Mouse (Mus musculus): ENCODE measurements at regions not wholly inside any gene's neighbourhood (a gene's known extent, or its start where the extent isn't known, plus 50 kb on each side); places are given as distances from the start of the nearest gene placed in this dataset.

DNA sequence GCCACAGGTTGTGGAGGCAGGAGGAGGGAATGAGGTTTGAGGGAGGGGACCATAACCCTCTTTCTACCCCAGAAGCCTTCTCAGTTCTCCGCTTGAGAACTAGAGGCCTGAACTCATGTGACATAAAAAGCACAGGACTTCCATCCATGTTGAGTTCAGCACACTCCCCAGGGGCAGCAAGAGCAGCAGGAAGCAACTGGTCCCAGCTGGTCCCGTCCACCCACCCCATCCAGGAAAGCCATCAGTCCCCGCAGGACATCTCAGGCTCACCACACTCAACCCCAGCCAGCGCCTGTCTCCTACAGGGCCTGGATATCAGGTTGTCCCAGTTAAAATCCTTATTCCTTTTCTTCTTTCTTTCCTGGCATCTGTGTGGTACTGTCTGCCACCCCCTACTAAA lies 126.1 kb downstream of the Psmg1 start:
- no peaks in the 10 kb centered on the region for H3K27me3 ChIP-seq (ENCODE audit: control insufficient read depth, insufficient read depth, low read length, poor library complexity, severe bottlenecking)
- DNase-seq (ENCODE audit: low read depth, low spot score): no peak
- H3K36me3 ChIP-seq (ENCODE audit: control insufficient read depth, insufficient read depth, low read length, poor library complexity, severe bottlenecking): no peaks in the 10 kb centered on the region

DNA sequence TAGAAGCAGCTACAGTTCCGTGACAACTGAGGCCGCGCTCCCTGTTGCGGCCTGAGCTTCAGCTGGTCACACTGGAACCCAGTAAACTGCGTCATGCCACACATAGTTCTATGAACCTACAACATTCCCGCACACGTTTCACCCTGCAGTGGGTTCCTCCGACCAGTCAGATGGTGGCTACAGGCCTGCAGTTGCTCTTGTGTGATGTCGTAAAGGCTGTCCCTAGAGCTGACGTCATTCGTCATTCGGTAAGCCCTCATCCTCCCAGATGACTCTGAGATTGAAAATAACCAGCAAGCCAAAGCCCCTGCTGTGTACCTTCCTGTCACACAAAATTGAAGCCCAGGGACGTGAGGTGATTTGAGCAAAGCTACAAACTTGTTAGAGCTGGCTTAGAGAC lies 126.7 kb downstream of the Psmg1 start:
- Histone ChIP-seq H3K36me3 (ENCODE audit: control insufficient read depth, insufficient read depth, low read length, poor library complexity, severe bottlenecking) (no peaks in the 10 kb centered on the region), H3K27me3 (ENCODE audit: control insufficient read depth, insufficient read depth, low read length, poor library complexity, severe bottlenecking) (no peaks in the 10 kb centered on the region)
- DNase-seq (ENCODE audit: low read depth, low spot score): no peak

DNA sequence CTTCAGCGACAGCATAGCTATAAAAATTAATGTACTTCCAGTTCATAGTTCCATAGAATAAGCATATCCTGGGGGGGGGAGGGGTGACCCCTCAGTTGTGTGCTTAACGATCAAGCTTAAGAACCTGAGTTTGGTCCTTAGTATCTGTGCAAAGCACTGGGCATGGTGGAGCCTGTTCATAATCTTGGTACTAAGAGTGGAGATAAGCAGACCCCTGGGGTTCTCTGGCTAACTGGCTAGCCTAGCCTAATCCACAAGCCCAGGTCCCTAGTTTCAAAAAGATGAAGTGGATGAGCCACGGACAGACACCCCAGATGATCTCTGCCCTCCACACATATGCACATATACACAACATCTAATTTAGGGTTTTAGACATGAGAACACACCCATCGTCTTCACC lies 127.2 kb downstream of the Psmg1 start:
- Histone ChIP-seq H3K27me3 (ENCODE audit: control insufficient read depth, insufficient read depth, low read length, poor library complexity, severe bottlenecking) (no peaks in the 10 kb centered on the region), H3K36me3 (ENCODE audit: control insufficient read depth, insufficient read depth, low read length, poor library complexity, severe bottlenecking) (no peaks in the 10 kb centered on the region)
- DNase-seq (ENCODE audit: low read depth, low spot score): no peak

DNA sequence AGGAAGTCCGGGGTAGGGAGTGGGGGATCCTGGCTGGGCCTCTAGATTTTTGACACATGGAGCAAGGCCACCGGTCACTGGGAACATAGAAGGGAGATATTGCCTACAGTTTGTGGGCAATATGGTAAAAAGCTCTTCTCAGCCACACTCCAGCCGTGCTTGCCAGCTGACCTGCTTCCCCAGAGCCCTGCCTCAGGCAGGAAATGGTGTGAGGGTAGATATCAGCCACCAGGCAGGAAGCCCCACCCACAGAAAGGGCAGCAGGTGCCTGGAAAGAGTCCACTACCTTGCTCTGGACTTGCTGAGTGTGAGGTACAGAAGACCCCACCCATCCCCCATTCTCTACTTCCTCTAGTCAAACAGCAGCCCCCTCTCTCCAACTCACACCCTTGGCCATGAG lies 128.1 kb downstream of the Psmg1 start:
- Histone ChIP-seq H3K36me3 (ENCODE audit: control insufficient read depth, insufficient read depth, low read length, poor library complexity, severe bottlenecking) (no peaks in the 10 kb centered on the region), H3K27me3 (ENCODE audit: control insufficient read depth, insufficient read depth, low read length, poor library complexity, severe bottlenecking) (no peaks in the 10 kb centered on the region)
- DNase-seq (ENCODE audit: low read depth, low spot score): no peak

DNA sequence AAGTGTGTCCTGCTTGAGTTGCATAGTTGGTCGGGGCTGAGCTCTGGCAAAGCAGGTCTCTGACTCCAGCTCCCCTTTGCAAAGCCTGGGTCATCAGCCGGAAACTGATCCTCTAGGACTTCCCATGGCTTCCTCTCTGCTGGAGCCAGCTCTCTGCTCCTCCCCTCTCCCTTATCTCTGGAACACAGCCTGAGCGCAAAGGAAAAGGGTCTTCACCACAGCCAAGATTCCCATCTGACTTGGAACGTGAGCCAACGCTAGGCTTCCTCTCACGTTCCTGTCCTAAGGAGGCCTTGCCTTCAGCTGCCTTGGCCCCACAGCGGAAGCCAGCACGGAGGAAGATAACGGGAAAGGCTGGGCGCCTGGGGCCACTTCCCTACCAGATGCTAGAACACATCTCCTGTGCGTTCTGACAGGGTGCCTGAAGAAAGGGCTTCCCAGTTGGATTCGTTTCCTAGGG lies 129.5 kb downstream of the Psmg1 start:
- H3K36me3 ChIP-seq (ENCODE audit: control insufficient read depth, insufficient read depth, low read length, poor library complexity, severe bottlenecking): no peaks in the 10 kb centered on the region
- no peak for DNase-seq (ENCODE audit: low read depth, low spot score)
- no peaks in the 10 kb centered on the region for H3K27me3 ChIP-seq (ENCODE audit: control insufficient read depth, insufficient read depth, low read length, poor library complexity, severe bottlenecking)

DNA sequence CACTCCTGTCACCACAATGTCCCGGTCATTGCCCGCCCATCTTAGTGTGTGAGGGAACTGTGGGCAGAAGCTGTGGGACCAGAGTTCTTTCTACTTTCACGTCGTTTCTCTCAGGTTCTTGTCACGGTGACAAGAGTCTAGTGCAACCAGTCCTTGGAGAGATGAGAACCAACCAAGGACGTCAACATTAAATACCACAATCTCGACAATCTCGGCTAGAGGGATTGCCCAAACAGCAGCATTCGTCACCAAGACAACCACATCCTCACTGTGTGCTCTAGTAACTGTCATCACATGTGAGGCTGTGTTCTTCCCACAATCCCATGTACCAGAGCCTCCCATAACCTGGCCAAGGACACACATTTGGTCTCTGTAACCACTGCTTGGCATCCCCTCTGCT lies 129.9 kb downstream of the Psmg1 start:
- no peaks in the 10 kb centered on the region for H3K27me3 ChIP-seq (ENCODE audit: control insufficient read depth, insufficient read depth, low read length, poor library complexity, severe bottlenecking)
- no peak for DNase-seq (ENCODE audit: low read depth, low spot score)

DNA sequence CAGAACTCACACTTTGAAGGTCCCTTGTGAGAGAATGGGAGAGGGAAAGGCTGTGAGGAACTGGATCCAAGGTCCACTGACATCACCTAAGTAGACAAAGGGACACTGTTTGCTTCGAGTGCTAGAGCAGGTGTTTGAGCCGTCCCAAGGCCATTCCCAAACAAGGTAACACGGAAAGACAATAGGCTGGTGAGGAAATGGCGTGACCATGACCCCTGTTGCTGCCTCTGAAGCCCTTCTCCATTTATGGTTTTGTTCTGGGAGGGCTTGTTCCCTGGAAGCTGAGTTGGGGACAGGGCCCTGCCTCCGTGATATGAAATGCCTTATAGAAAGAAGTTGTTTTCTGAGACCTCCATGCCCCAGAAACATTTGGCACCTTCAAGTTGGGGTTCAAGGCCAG lies 130.6 kb downstream of the Psmg1 start:
- no peaks in the 10 kb centered on the region for H3K27me3 ChIP-seq (ENCODE audit: control insufficient read depth, insufficient read depth, low read length, poor library complexity, severe bottlenecking)
- no peak for DNase-seq (ENCODE audit: low read depth, low spot score)
- no peaks in the 10 kb centered on the region for H3K36me3 ChIP-seq (ENCODE audit: control insufficient read depth, insufficient read depth, low read length, poor library complexity, severe bottlenecking)

More for the DNA sequence above, 129.9 kb downstream of the Psmg1 start:
- no peaks in the 10 kb centered on the region for H3K36me3 ChIP-seq (ENCODE audit: control insufficient read depth, insufficient read depth, low read length, poor library complexity, severe bottlenecking)

DNA sequence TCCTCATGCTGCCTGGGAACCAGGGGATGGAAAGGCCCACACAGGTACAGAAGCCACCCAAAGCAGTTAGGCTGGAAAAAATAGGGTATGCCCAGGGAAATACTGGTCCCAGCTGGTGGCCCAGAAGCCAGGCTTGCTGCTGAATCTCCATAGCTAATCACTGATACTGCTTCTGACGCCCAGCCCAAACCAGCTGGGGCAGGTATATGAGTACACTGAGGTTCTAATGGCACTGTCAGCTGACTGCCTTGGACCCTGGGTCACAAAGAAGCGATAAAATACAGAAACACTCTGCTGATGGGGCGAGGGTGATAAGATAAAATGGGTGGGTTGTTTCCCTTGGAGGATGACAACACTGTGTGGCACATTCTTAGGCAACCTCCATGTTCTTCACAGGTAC lies 133.4 kb downstream of the Psmg1 start:
- DNase-seq (ENCODE audit: low read depth, low spot score): no peak
- Histone ChIP-seq H3K27me3 (ENCODE audit: control insufficient read depth, insufficient read depth, low read length, poor library complexity, severe bottlenecking) (no peaks in the 10 kb centered on the region), H3K36me3 (ENCODE audit: control insufficient read depth, insufficient read depth, low read length, poor library complexity, severe bottlenecking) (no peaks in the 10 kb centered on the region)

DNA sequence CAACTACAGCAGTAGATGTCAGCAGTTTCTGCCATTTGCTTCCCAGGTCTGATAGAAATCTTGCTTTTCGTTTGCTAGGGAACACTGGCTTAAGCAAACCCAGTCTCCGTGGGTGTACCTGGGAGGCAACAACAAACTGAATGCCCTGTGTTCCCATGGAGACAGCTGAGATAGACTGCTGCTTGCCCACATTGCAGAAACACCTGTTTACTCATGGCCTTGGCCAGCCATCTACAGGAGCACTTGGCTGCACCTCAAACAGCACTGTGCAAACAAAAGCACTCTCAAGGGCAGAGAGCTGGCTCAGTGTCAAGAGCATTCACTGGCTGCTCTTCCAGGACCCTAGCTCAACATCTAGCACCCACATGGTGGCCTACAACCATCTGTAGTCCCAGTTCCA lies 135.5 kb downstream of the Psmg1 start:
- H3K36me3 ChIP-seq (ENCODE audit: control insufficient read depth, insufficient read depth, low read length, poor library complexity, severe bottlenecking): no peaks in the 10 kb centered on the region
- no peak for DNase-seq (ENCODE audit: low read depth, low spot score)
- no peaks in the 10 kb centered on the region for H3K27me3 ChIP-seq (ENCODE audit: control insufficient read depth, insufficient read depth, low read length, poor library complexity, severe bottlenecking)

DNA sequence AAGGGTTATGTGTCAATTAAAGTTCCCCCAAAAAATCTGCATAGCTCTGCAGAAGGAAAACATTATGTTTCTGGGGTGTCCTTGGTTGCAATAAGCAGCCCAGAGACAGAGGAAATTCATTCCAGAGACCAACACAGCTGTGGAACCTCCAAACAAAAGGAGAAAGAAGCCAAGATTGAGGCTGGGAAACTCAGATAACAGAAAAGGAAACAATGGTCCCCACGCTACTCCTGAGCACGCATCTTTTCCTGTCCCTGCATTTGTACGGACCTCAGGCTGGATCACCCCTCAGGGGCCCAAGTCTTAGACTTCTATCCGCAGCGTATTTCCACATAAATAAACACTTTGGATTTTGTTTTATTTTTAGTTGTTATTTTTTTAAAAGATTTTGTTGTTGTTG lies 138.9 kb downstream of the Psmg1 start:
- Histone ChIP-seq H3K27me3 (ENCODE audit: control insufficient read depth, insufficient read depth, low read length, poor library complexity, severe bottlenecking) (no peaks in the 10 kb centered on the region), H3K36me3 (ENCODE audit: control insufficient read depth, insufficient read depth, low read length, poor library complexity, severe bottlenecking) (no peaks in the 10 kb centered on the region)
- no peak for DNase-seq (ENCODE audit: low read depth, low spot score)

DNA sequence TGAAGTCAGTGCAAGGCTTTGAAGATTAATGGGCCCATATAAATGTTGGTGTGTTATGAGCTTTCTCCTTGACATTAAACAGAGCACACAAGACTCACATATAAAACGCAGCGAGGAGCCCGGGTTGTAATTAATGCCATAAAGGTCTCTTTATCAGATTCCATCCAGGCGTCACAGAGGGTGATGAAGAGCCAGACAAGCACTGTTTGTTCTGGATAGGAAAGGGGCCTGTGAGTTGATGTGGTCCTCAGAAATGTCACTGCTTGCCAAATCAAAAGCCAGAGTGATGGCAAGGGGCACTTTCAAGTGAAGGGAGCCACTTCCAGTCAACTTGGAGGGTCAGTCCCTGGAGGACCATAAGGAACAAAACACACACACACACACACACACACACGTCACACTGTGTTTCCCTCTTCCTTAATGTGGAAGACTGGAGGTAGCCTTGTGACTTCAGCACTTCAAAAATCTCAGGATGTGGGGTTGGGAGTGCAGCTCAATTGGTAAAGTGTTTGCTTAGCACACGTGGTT lies 142.1 kb downstream of the Psmg1 start:
- DNase-seq (ENCODE audit: low read depth, low spot score): no peak
- no peaks in the 10 kb centered on the region for H3K27me3 ChIP-seq (ENCODE audit: control insufficient read depth, insufficient read depth, low read length, poor library complexity, severe bottlenecking)
- no peaks in the 10 kb centered on the region for H3K36me3 ChIP-seq (ENCODE audit: control insufficient read depth, insufficient read depth, low read length, poor library complexity, severe bottlenecking)

DNA sequence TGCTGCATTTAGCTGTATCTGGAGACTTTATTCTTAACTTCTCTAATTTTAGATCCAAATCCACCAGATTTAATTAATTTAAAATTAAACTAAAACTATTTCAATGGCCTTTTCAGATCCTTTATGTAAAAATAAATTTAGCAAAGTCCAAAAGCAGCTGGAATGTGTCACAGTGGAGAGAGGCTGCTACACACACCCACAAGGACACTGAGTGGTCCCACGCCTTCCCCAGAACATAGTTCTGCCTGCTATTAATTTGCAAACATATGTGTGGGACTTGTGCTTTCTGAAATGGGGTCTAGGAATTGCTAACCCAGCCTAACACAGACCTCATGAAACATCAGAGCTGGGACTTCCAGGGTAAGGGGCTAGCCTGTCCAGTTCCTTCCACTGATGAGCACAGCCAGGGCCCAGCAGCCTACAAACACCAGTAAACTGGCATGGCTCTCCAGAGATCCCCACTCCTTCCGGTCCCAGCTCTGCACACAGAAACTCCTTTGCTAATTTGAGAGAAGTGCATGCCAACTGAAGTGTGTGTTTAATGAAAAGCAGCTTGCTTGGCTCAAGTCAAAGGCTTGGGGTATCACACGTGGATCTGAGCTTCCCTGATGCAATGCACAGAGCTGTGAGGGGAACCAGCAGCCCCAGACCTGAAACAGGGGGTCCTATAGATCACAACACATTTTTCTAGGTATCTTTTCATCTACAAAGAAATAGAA lies 142.8 kb downstream of the Psmg1 start:
- no peaks in the 10 kb centered on the region for H3K36me3 ChIP-seq (ENCODE audit: control insufficient read depth, insufficient read depth, low read length, poor library complexity, severe bottlenecking)
- H3K27me3 ChIP-seq (ENCODE audit: control insufficient read depth, insufficient read depth, low read length, poor library complexity, severe bottlenecking): no peaks in the 10 kb centered on the region
- no peak for DNase-seq (ENCODE audit: low read depth, low spot score)

DNA sequence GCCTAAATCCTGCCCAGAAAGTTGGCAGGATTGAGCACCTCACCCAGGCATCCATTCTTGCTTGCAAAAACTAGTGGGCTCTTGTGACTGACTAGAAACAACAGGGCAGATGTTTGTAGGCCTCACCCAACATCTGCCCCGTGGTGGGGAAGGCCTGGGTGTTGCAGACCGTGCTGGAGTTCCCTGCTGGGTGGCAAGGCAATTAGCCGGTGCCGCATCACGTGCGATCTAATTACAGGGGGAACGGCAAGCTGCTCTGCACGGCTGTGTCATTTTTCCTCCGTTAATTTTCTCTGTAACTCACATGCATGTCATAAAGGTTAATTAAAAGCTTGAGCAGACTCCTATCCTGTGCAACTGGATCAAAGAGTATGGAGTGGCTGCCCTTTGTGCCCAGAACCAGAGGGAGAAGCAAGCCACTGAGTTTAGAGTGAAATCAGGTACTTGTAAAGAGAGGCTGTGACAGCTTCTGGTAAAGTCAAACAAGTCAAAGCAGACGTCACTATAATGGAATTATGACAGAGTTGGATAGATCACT lies 143.5 kb downstream of the Ets2 start:
- Histone ChIP-seq H3K36me3 (ENCODE audit: control insufficient read depth, insufficient read depth, low read length, poor library complexity, severe bottlenecking) (no peaks in the 10 kb centered on the region), H3K27me3 (ENCODE audit: control insufficient read depth, insufficient read depth, low read length, poor library complexity, severe bottlenecking) (no peaks in the 10 kb centered on the region)
- DNase-seq (ENCODE audit: low read depth, low spot score): no peak

DNA sequence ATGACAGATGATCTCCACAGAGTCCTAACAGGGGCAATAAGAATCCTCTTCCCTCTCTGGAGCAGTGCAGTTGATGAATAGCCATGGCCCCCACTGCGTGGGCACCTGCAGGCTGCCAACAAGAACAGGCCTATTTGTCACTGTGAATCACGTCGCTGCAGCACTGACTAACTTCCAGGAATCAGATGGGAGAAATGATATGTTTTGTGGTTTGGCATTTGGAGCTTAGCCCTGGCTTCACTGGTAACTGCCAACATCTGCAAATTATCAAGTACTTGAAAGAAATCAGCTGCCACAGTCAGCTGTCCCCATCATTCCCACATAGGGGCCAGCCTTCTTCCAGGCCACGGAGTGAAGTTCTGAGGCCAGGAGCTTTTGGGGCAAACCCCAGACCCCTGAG lies 142.8 kb downstream of the Ets2 start:
- no peak for DNase-seq (ENCODE audit: low read depth, low spot score)
- Histone ChIP-seq H3K36me3 (ENCODE audit: control insufficient read depth, insufficient read depth, low read length, poor library complexity, severe bottlenecking) (no peaks in the 10 kb centered on the region), H3K27me3 (ENCODE audit: control insufficient read depth, insufficient read depth, low read length, poor library complexity, severe bottlenecking) (no peaks in the 10 kb centered on the region)

DNA sequence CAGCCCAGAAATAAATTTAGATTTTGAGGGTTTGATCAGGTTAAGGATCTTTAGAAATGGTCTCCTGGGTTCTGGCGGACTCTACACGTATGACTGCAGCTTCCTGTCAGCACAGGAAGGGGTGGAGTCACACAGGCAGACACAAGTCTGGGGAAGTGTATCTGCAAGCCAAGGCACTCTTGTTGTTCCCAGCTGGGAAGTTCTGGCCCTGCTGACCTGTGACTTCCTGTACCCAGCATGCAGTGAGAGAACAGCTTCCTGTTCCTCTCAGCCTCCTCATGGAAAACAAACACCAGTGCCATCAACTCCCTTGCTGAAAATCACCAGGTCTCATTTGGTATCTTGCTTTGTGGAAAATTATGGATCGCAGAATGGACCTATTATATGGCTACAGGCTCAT lies 140.9 kb downstream of the Ets2 start:
- DNase-seq (ENCODE audit: low read depth, low spot score): no peak

More for the DNA sequence above, 140.9 kb downstream of the Ets2 start:
- H3K36me3 ChIP-seq (ENCODE audit: control insufficient read depth, insufficient read depth, low read length, poor library complexity, severe bottlenecking): no peaks in the 10 kb centered on the region
- H3K27me3 ChIP-seq (ENCODE audit: control insufficient read depth, insufficient read depth, low read length, poor library complexity, severe bottlenecking): no peaks in the 10 kb centered on the region

All from splenic B cell, adult 2 months (primary cell).